Mouse (Mus musculus): ENCODE measurements at regions not wholly inside any gene's neighbourhood (a gene's known extent, or its start where the extent isn't known, plus 50 kb on each side); places are given as distances from the start of the nearest gene placed in this dataset.
A peak's percentile ranks its signal among the peaks of the same experiment; 100 is the strongest.

DNA sequence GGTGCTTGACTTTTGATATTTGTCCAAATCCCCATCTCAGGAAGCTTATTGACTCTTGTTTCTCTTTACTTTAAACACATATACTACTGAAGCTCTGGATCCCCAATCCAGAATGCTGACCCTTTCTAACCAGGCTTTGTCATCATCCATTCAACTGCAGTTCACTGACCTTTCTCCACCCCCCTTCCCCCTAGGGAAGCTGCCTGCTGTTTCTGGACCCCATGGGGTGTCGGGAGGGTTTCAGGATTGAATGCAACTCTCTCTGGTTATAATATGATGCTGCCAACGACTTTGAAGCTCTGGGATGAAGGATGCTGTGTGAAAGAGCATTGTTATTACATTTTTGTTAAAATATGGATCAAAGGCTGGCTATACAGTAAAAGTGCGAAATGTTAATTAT, 318.7 kb upstream of the Id2 start:
- no peak for TF ChIP-seq FLI1 (IDR thresholded peaks at IDR 0.05; ENCODE audit: low read length)
- TF ChIP-seq GATA1 (IDR thresholded peaks at IDR 0.05; ENCODE audit: borderline replicate concordance, low read length) = no peak
- Histone ChIP-seq H3K4me1 (peaks cover 36% of the 10 kb centered on the region), H3K36me3 (replicated peaks; ENCODE audit: low read length) (peaks cover 6% of the 10 kb centered on the region), H3K4me3 (replicated peaks) (no peak overlapping the region), H3K27me3 (replicated peaks) (peaks cover 27% of the 10 kb centered on the region), H3K9me3 (peaks cover 10% of the 10 kb centered on the region)

DNA sequence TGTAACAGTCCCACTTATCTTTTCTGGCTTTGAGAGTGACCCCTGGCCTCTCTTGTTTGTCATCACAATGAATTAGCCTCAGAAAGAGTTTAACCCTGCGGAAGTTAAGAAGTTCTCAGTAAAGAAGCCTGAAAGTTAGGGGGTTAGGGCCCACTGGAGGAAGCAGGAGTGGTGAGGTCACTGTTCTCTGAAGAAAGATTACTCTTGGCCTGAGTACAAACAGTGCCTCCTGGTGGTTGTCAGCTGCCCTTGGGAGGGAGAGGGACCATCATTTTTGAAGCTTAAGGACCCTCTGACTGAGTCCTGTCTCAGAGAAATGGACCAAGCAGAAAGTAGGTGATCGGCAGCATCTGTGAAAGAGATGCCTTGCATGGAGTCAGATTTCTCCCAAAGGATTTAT, 318.3 kb upstream of the Id2 start:
- no peak overlapping the region for H3K4me3 ChIP-seq (replicated peaks)
- no peak for TF ChIP-seq GATA1 (IDR thresholded peaks at IDR 0.05; ENCODE audit: borderline replicate concordance, low read length)
- no peak for TF ChIP-seq FLI1 (IDR thresholded peaks at IDR 0.05; ENCODE audit: low read length)
- peaks cover 38% of the 10 kb centered on the region for H3K4me1 ChIP-seq
- H3K36me3 ChIP-seq (replicated peaks; ENCODE audit: low read length) = peaks cover 6% of the 10 kb centered on the region
- peaks cover 25% of the 10 kb centered on the region for H3K27me3 ChIP-seq (replicated peaks)
- H3K9me3 ChIP-seq = peaks cover 10% of the 10 kb centered on the region

DNA sequence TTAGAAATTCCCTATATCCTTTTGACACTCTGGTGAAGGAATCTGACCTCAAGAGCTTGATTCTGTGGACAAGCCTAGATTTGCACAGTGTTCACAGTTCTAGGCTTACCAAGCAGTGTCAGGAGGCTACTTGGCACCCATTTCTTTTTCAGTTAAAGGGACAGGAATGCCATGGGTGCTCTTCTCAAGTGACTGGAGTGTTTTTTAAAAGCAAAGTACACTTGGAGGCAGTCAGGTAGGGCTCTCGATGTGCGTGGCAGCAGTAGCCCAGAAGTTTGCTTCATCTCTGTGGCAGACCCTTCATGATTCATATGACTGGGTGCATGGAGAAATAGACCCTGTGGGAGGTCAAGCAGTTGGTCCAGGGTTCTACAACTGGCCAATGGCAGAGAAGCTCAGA, 310.4 kb upstream of the Id2 start:
- TF ChIP-seq GATA1 (IDR thresholded peaks at IDR 0.05; ENCODE audit: borderline replicate concordance, low read length) = no peak
- TF ChIP-seq FLI1 (IDR thresholded peaks at IDR 0.05; ENCODE audit: low read length) = no peak
- Histone ChIP-seq H3K36me3 (replicated peaks; ENCODE audit: low read length) (peaks cover 1% of the 10 kb centered on the region), H3K4me1 (peaks cover 12% of the 10 kb centered on the region)

DNA sequence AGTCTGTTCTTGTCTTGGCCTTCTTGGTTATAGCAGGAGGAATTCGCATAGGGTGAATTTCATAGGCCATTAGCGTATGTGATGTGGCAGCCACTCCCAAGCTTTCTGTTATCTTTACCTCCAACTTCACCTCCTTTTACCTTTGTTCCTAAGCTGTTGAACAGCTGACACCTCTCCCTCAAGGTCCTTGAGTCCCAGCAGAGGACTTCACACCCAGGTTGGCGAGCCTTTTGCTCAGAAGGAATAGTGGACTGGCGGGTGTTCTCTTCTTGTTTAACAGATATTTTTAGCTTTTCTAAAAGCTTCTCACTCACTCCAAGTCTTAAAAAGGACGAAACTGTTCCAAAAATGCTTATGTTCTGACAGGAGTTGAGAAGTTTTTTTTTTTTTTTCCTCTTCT, 303.4 kb upstream of the Id2 start:
- H3K4me1 ChIP-seq = peaks cover 16% of the 10 kb centered on the region
- H3K9me3 ChIP-seq = peaks cover 4% of the 10 kb centered on the region; the same call in 1 of the 2 replicates
- peaks cover 2% of the 10 kb centered on the region for H3K27me3 ChIP-seq (replicated peaks)
- H3K36me3 ChIP-seq (replicated peaks; ENCODE audit: low read length) = no peaks in the 10 kb centered on the region
- TF ChIP-seq FLI1 (IDR thresholded peaks at IDR 0.05; ENCODE audit: low read length) = no peak
- H3K4me3 ChIP-seq (replicated peaks) = no peak overlapping the region

More for the DNA sequence above, 310.4 kb upstream of the Id2 start:
- H3K27me3 ChIP-seq (replicated peaks) = no peaks in the 10 kb centered on the region
- peaks cover 7% of the 10 kb centered on the region for H3K9me3 ChIP-seq
- no peak overlapping the region for H3K4me3 ChIP-seq (replicated peaks)

DNA sequence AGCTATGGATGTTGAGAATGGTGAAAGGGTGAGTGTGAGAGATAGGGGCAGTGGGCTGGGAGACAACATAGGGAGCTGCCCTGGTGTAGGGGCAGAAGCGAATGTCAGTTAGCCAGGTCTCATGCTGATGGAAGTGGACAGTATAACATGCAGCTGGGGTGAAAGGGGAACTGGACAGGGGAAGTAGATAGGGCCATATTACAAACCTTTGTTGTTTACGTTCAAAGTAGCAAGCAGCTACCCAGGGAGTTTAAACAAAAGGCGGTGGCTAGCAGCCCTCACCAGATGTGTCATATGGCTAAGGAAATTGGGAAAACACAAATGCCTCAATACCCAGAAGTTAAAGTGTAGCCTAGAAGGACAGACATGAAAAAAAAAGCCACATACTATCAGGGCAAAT, 301.8 kb upstream of the Id2 start:
- TF ChIP-seq GATA1 (IDR thresholded peaks at IDR 0.05; ENCODE audit: borderline replicate concordance, low read length) = no peak
- TF ChIP-seq FLI1 (IDR thresholded peaks at IDR 0.05; ENCODE audit: low read length) = no peak
- H3K9me3 ChIP-seq = peaks cover 4% of the 10 kb centered on the region; the same call in 1 of the 2 replicates
- no peaks in the 10 kb centered on the region for H3K36me3 ChIP-seq (replicated peaks; ENCODE audit: low read length)
- peaks cover 32% of the 10 kb centered on the region for H3K4me1 ChIP-seq
- H3K4me3 ChIP-seq (replicated peaks) = peak overlapping the region; percentile 5
- H3K27me3 ChIP-seq (replicated peaks) = peaks cover 2% of the 10 kb centered on the region

DNA sequence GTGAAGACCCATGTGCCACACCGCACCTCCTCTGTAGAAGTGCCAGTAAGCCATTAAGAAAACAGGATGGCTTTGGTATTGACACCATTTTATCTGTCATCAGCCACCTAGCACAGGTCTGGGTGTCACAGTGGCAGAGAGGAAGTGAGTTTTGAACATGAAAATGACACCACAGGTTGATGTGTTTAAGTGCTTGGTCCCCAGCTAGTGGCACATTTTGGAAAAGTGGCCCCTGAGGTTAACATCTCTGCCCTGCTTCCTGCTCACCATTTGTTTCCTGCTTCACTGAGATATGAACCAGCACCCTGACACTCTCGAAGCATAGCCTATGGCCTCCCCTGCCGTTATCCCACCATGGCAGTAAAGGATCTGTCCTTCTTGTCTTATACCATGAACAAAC, 297.4 kb upstream of the Id2 start:
- Histone ChIP-seq H3K4me3 (replicated peaks) (peak overlapping the region; percentile 28), H3K9me3 (peaks cover 10% of the 10 kb centered on the region)
- TF ChIP-seq FLI1 (IDR thresholded peaks at IDR 0.05; ENCODE audit: low read length) (no peak), GATA1 (IDR thresholded peaks at IDR 0.05; ENCODE audit: borderline replicate concordance, low read length) (no peak)

DNA sequence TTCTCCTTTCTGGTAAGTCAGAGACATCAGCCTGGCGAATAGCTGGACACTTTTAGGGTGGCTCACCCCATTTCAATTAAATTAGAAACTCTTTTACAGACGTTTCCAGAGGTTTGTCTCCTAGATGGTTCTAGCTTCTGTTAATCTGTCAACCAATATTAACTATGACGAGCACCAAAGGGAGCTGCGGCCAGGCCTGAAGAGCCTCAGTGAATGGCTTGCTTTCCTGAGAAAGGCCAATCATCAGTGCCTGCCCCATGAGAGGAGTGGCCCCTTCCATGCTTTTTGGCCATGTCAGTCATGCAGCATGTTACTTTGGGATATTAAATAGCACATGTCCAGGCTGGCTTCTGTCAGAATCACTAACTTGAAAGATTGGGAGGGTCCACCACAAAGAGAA, 296.6 kb upstream of the Id2 start:
- no peaks in the 10 kb centered on the region for H3K27me3 ChIP-seq (replicated peaks)
- H3K9me3 ChIP-seq = peaks cover 10% of the 10 kb centered on the region
- H3K4me3 ChIP-seq (replicated peaks) = no peak overlapping the region
- TF ChIP-seq FLI1 (IDR thresholded peaks at IDR 0.05; ENCODE audit: low read length) = no peak
- TF ChIP-seq GATA1 (IDR thresholded peaks at IDR 0.05; ENCODE audit: borderline replicate concordance, low read length) = no peak
- H3K4me1 ChIP-seq = peaks cover 45% of the 10 kb centered on the region
- H3K36me3 ChIP-seq (replicated peaks; ENCODE audit: low read length) = no peaks in the 10 kb centered on the region

More for the DNA sequence above, 297.4 kb upstream of the Id2 start:
- H3K36me3 ChIP-seq (replicated peaks; ENCODE audit: low read length) = no peaks in the 10 kb centered on the region
- H3K27me3 ChIP-seq (replicated peaks) = peaks cover 2% of the 10 kb centered on the region
- H3K4me1 ChIP-seq = peaks cover 48% of the 10 kb centered on the region

DNA sequence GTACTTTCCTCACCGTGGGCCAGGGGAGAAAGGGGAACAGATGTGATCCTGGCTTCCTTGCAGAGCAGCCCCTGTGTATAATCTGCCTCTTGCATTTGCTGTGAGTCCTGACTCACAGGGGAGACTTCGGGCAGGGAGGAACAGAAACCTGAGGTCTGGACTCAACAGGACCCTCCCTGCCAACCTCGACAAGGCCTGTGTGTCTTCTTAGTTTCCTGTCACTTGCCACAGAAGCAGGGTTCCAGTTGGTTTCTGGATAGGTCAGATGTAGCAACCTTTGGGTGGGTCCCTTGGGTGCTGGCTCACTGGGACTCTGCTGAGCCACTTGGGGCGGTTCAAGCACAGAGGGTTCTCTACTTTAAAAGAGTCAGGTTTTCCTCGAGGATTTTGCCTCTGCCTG, 292.3 kb upstream of the Id2 start:
- H3K9me3 ChIP-seq = peaks cover 6% of the 10 kb centered on the region
- TF ChIP-seq GATA1 (IDR thresholded peaks at IDR 0.05; ENCODE audit: borderline replicate concordance, low read length) = no peak
- no peak for TF ChIP-seq FLI1 (IDR thresholded peaks at IDR 0.05; ENCODE audit: low read length)
- peaks cover 30% of the 10 kb centered on the region for H3K4me1 ChIP-seq
- peaks cover 1% of the 10 kb centered on the region for H3K27me3 ChIP-seq (replicated peaks)
- H3K36me3 ChIP-seq (replicated peaks; ENCODE audit: low read length) = no peaks in the 10 kb centered on the region
- no peak overlapping the region for H3K4me3 ChIP-seq (replicated peaks)

DNA sequence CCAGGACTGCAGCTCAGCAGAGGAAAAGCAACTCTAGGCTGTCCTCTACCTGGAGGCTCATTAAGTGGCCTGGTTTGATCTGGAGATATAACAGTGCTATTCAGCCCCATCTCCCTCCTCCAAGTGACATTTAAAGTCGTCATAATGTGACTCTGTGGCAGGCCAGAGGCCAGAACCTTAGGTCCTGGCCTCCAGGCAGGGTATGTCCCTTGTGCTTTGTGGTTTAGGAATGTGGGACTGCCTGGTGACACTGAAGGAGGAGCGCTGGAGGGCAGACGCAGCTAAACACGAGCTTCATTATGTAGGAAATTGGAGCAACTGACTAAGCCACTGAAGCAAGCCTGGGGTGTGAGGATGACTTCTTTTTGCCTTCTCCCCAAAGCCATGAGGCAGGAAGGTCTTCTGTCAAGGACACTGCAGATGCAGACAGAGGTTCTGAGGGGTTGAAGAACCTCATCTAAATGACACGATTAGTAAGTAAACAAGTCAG, 290.9 kb upstream of the Id2 start:
- peaks cover 5% of the 10 kb centered on the region for H3K27me3 ChIP-seq (replicated peaks)
- TF ChIP-seq GATA1 (IDR thresholded peaks at IDR 0.05; ENCODE audit: borderline replicate concordance, low read length) (no peak), FLI1 (IDR thresholded peaks at IDR 0.05; ENCODE audit: low read length) (no peak)
- H3K9me3 ChIP-seq = peaks cover 6% of the 10 kb centered on the region
- no peaks in the 10 kb centered on the region for H3K36me3 ChIP-seq (replicated peaks; ENCODE audit: low read length)
- peaks cover 16% of the 10 kb centered on the region for H3K4me1 ChIP-seq
- no peak overlapping the region for H3K4me3 ChIP-seq (replicated peaks)

DNA sequence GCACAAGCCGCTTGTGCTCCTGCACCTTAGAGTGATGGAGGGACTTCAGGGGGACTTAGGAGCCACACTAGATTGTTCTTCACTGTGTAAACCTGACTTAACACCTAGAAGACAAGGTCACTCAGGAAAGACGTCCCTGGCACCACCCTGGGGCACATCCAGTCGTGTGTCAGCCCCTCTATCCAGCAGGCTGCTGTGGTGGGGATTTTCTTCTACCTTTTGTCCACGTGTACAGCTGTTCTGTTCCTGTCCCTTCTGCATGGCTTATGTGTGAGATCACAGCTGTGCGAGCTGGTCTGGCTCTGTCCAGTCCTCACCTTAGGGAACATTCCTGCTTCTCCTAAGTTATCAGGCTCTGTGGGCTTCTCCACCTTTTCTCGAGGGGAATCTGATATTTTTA, 286.0 kb upstream of the Id2 start:
- no peaks in the 10 kb centered on the region for H3K9me3 ChIP-seq
- H3K4me3 ChIP-seq (replicated peaks) = no peak overlapping the region
- peaks cover 3% of the 10 kb centered on the region; the same call in 1 of the 2 replicates for H3K4me1 ChIP-seq
- H3K27me3 ChIP-seq (replicated peaks) = peaks cover 19% of the 10 kb centered on the region
- no peak for TF ChIP-seq GATA1 (IDR thresholded peaks at IDR 0.05; ENCODE audit: borderline replicate concordance, low read length)
- no peak for TF ChIP-seq FLI1 (IDR thresholded peaks at IDR 0.05; ENCODE audit: low read length)
- no peaks in the 10 kb centered on the region for H3K36me3 ChIP-seq (replicated peaks; ENCODE audit: low read length)

DNA sequence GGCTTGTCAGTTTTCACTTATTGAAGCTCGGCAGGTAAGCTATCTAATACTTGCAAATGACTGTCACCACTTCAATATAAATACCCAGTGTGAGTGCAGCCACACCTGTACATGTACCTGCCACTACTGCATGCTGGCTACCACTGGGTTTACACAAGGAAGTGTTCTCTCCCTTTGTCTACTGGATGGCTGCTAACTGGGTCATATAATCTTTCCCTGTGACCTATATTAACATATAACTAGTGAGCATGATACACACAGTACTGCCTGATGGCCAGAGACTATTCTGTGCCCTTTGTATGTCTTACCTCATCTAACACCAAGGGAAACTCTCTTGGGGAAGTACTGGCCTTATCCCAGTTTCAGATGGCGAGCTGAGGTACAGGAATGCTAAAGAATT, 285.5 kb upstream of the Id2 start:
- Histone ChIP-seq H3K4me1 (no peaks in the 10 kb centered on the region; the same call in 1 of the 2 replicates), H3K9me3 (no peaks in the 10 kb centered on the region), H3K36me3 (replicated peaks; ENCODE audit: low read length) (no peaks in the 10 kb centered on the region), H3K27me3 (replicated peaks) (peaks cover 20% of the 10 kb centered on the region), H3K4me3 (replicated peaks) (no peak overlapping the region)
- TF ChIP-seq FLI1 (IDR thresholded peaks at IDR 0.05; ENCODE audit: low read length) = no peak
- no peak for TF ChIP-seq GATA1 (IDR thresholded peaks at IDR 0.05; ENCODE audit: borderline replicate concordance, low read length)

Data from megakaryocyte, embryonic 14.5 days (primary cell).